22 mouse cellular contexts compared by ENCODE assay signal in the genomic region with DNA sequence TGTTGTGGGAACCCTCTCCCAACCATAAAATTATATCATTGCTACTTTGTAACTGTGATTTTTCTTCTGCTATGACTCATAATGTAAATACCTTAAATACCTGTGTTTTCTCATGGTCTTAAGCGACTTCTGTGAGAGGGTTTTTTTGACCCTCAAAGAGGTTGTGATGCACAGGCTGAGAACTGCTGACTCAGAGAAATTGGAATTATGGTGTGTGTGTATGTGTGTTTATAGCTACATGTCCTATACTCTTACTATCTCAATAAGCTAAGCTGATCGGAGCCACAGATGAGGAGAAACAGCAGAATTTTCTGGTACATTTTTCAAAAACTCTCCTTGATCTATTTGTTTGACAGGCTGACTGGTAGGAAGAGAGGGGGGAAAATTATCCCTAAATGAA.
DNase-seq lines count a peak whose midpoint lies in the region; ATAC-seq and TF ChIP-seq lines count a peak whose summit lies in the region.
"Had no signal": no experiment of that assay in that cellular context is flagged by ENCODE, and none has a peak within 500 bp of the region (broad histone marks: within the 10 kb centered on the region; RNA-seq: fewer than 3 reads in every experiment).

No protein-coding gene starts in this region.

- in situ Hi-C loops in CH12.LX (cut with MboI; ENCODE audit: low pct_ligation_motif_present, low pct_unique_long_range_greater_than_20kb, low sequenced_read_pairs) = no loop called here
- in situ Hi-C loops in ES-E14 (cut with MboI; ENCODE audit: low sequenced_read_pairs in 2 of 2, unreplicated experiment in 2 of 2) = no loop called here

- dilution Hi-C loops in CH12.LX (cut with MboI; ENCODE audit: extremely low pct_ligation_motif_present, extremely low pct_unique_long_range_greater_than_20kb, low sequenced_read_pairs) = no loop called here

- no peak overlapping the region for H3K9ac ChIP-seq in intestine, embryonic 14.5 days (ENCODE audit: low read length)
- H3K9ac ChIP-seq in intestine, embryonic 16.5 days (ENCODE audit: low read depth, low read length) = no peak overlapping the region
- H3K9ac ChIP-seq in CH12.LX (ENCODE audit: insufficient read depth, low read depth) (no peak overlapping the region), ES-E14 (ENCODE audit: insufficient read depth, low read depth, low read length, poor library complexity, severe bottlenecking) (no peak overlapping the region)
- H3K9ac ChIP-seq: embryonic facial prominence, embryonic 13.5 days; embryonic facial prominence, embryonic 15.5 days; forebrain, embryonic 12.5 days had no signal

- ATAC-seq in intestine, embryonic 14.5 days (replicated peaks; ENCODE audit: low FRiP score, low TSS enrichment, low read depth) = no peak
- ATAC-seq in intestine, embryonic 16.5 days = no peak
- ATAC-seq: forebrain, embryonic 14.5 days; forebrain, embryonic 16.5 days had no signal

- no peak for TF ChIP-seq CTCF in CH12.LX (conservative IDR thresholded peaks at IDR 0.05 in 1 of 2, IDR thresholded peaks at IDR 0.05 in 1 of 2; ENCODE audit: low read depth in 2 of 2, low read length in 2 of 2)

- H3K27me3 ChIP-seq in intestine, embryonic 14.5 days (replicated peaks; ENCODE audit: control insufficient read depth, insufficient read depth, low read length) = peaks cover 22% of the 10 kb centered on the region; the same call in 1 of the 2 replicates
- peaks cover 11% of the 10 kb centered on the region; the same call in 1 of the 2 replicates for H3K27me3 ChIP-seq in intestine, embryonic 16.5 days (replicated peaks; ENCODE audit: control insufficient read depth, insufficient read depth, low read length)
- no peaks in the 10 kb centered on the region for H3K27me3 ChIP-seq in CH12.LX (replicated peaks)

- peak; percentile 10 for DNase-seq in intestine, embryonic 14.5 days (ENCODE audit: low spot score)
- no peak for DNase-seq in CH12.LX (ENCODE audit: extremely low read depth)
- no peak for DNase-seq in ES-E14 (ENCODE audit: low read depth, low spot score)
- DNase-seq in gastrocnemius, adult 8-10 months (ENCODE audit: low spot score in 2 of 2) = no peak
- DNase-seq: adrenal gland, adult 2 months; adrenal gland, postnatal 10 days; adrenal gland, postnatal 25 days; cerebellum, adult 11 months; cerebellum, adult 18-20 months; cerebellum, adult 8-10 months; cerebellum, adult 9-11 months; cerebellum, postnatal 14 days; cerebellum, postnatal 36 days; embryo, embryonic 11 days had no signal

- H3K4me3 ChIP-seq in intestine, embryonic 14.5 days (ENCODE audit: low read depth, low read length) = no peak overlapping the region
- no peak overlapping the region for H3K4me3 ChIP-seq in intestine, embryonic 16.5 days (ENCODE audit: low read length)
- H3K4me3 ChIP-seq in CH12.LX (replicated peaks in 1 of 3; ENCODE audit: low read depth in 2 of 3, low read length in 2 of 3, poor library complexity in 1 of 3) (no peak overlapping the region), ES-E14 (ENCODE audit: insufficient read depth in 1 of 2, low read depth in 1 of 2, low read length in 2 of 2, poor library complexity in 1 of 2, severe bottlenecking in 1 of 2) (no peak overlapping the region)
- H3K4me3 ChIP-seq: embryonic facial prominence, embryonic 13.5 days; embryonic facial prominence, embryonic 15.5 days; erythroblast, embryonic 14.5 days; forebrain, embryonic 10.5 days; forebrain, embryonic 12.5 days had no signal

- 62% methylated on average over 2 of the region's 2 CpGs for WGBS in intestine, embryonic 14.5 days
- 70% methylated on average over 2 of the region's 2 CpGs for WGBS in intestine, embryonic 16.5 days

- no peaks in the 10 kb centered on the region for H3K4me1 ChIP-seq in intestine, embryonic 14.5 days (replicated peaks; ENCODE audit: control insufficient read depth, insufficient read depth, low read length)
- H3K4me1 ChIP-seq in intestine, embryonic 16.5 days (ENCODE audit: control insufficient read depth, insufficient read depth, low read length) = peaks cover 8% of the 10 kb centered on the region; the same call in 1 of the 2 replicates
- H3K4me1 ChIP-seq in CH12.LX (ENCODE audit: control insufficient read depth in 1 of 2, insufficient read depth in 2 of 2) (peaks cover 0 to 7% of the 10 kb centered on the region in 2 experiments; a peak in 1 of 4 replicates), ES-E14 (ENCODE audit: control insufficient read depth in 2 of 2, insufficient read depth in 2 of 2, low read length in 2 of 2, poor library complexity in 1 of 2) (peaks cover 0 to 2% of the 10 kb centered on the region in 2 experiments; a peak in 1 of 4 replicates)

- H3K27ac ChIP-seq in intestine, embryonic 14.5 days (ENCODE audit: low read depth) = no peak overlapping the region
- no peak overlapping the region for H3K27ac ChIP-seq in intestine, embryonic 16.5 days (ENCODE audit: low read length)
- no peak overlapping the region for H3K27ac ChIP-seq in CH12.LX (ENCODE audit: insufficient read depth, low read depth)
- no peak overlapping the region for H3K27ac ChIP-seq in ES-E14 (ENCODE audit: insufficient read depth, low read depth, low read length, poor library complexity, severe bottlenecking)
- H3K27ac ChIP-seq: embryonic facial prominence, embryonic 13.5 days; embryonic facial prominence, embryonic 15.5 days; forebrain, embryonic 10.5 days; forebrain, embryonic 12.5 days had no signal

- TF ChIP-seq EP300 in CH12.LX (IDR thresholded peaks at IDR 0.05; ENCODE audit: low read length) = no peak

- H3K36me3 ChIP-seq in intestine, embryonic 14.5 days (ENCODE audit: control insufficient read depth, insufficient read depth, low read length) = no peaks in the 10 kb centered on the region
- no peaks in the 10 kb centered on the region for H3K36me3 ChIP-seq in intestine, embryonic 16.5 days (ENCODE audit: control insufficient read depth, insufficient read depth, low read length)
- H3K36me3 ChIP-seq in CH12.LX (replicated peaks in 1 of 2; ENCODE audit: control insufficient read depth in 1 of 2, insufficient read depth in 1 of 2, low read length in 1 of 2) (no peaks in the 10 kb centered on the region), ES-E14 (ENCODE audit: control insufficient read depth, insufficient read depth, low read length, poor library complexity, severe bottlenecking) (no peaks in the 10 kb centered on the region)
- H3K36me3 ChIP-seq: embryonic facial prominence, embryonic 13.5 days; embryonic facial prominence, embryonic 15.5 days; forebrain, embryonic 10.5 days; forebrain, embryonic 12.5 days had no signal

- TF ChIP-seq POLR2A in CH12.LX (IDR thresholded peaks at IDR 0.05; ENCODE audit: low read depth, low read length) = no peak

- no peak for TF ChIP-seq RAD21 in CH12.LX (IDR thresholded peaks at IDR 0.05; ENCODE audit: low read depth, low read length)

- H3K9me3 ChIP-seq in intestine, embryonic 14.5 days (ENCODE audit: control insufficient read depth, low read length) = no peaks in the 10 kb centered on the region
- H3K9me3 ChIP-seq in intestine, embryonic 16.5 days (ENCODE audit: control insufficient read depth, low read length) = no peaks in the 10 kb centered on the region
- H3K9me3 ChIP-seq in CH12.LX (replicated peaks; ENCODE audit: low read length) (no peaks in the 10 kb centered on the region), ES-E14 (ENCODE audit: control insufficient read depth, insufficient read depth, low read depth, low read length) (no peaks in the 10 kb centered on the region)
- H3K9me3 ChIP-seq: embryonic facial prominence, embryonic 13.5 days; embryonic facial prominence, embryonic 15.5 days; forebrain, embryonic 10.5 days; forebrain, embryonic 12.5 days had no signal

- H3K4me2 ChIP-seq in intestine, embryonic 14.5 days (ENCODE audit: low read length) = no peak overlapping the region
- no peak overlapping the region for H3K4me2 ChIP-seq in intestine, embryonic 16.5 days (ENCODE audit: low read depth, low read length)
- H3K4me2 ChIP-seq in CH12.LX (ENCODE audit: insufficient read depth, low read depth, poor library complexity, severe bottlenecking) = no peak overlapping the region
- H3K4me2 ChIP-seq: embryonic facial prominence, embryonic 13.5 days; embryonic facial prominence, embryonic 15.5 days; forebrain, embryonic 12.5 days had no signal

- H3K79me2 ChIP-seq in CH12.LX (replicated peaks; ENCODE audit: control insufficient read depth, extremely low read depth, insufficient read depth, poor library complexity, severe bottlenecking) = no peaks in the 10 kb centered on the region

TF ChIP-seq in CH12.LX, 34 proteins besides CTCF, POLR2A, EP300 and RAD21:
- TF ChIP-seq MAFK (IDR thresholded peaks at IDR 0.05; ENCODE audit: insufficient replicate concordance, low read length) = peak; percentile 62; the same call in 1 of the 2 replicates
- no peak for TF ChIP-seq TBP (conservative IDR thresholded peaks at IDR 0.05; ENCODE audit: low read depth, low read length)

TF ChIP-seq in ES-E14, 5 proteins besides CTCF, POLR2A, EP300 and RAD21:
- no peak for TF ChIP-seq ZNF384 (IDR thresholded peaks at IDR 0.05; ENCODE audit: low read depth, low read length)
- TF ChIP-seq ZC3H11A (IDR thresholded peaks at IDR 0.05; ENCODE audit: borderline replicate concordance, low read depth, low read length) = no peak
- TF ChIP-seq MAFK (IDR thresholded peaks at IDR 0.05; ENCODE audit: insufficient read depth, low read depth, low read length) = peak; percentile 65; the same call in 1 of the 2 replicates
- TF ChIP-seq HCFC1 (IDR thresholded peaks at IDR 0.05; ENCODE audit: borderline replicate concordance, insufficient read depth, low read length) = no peak
